In the genomic region with DNA sequence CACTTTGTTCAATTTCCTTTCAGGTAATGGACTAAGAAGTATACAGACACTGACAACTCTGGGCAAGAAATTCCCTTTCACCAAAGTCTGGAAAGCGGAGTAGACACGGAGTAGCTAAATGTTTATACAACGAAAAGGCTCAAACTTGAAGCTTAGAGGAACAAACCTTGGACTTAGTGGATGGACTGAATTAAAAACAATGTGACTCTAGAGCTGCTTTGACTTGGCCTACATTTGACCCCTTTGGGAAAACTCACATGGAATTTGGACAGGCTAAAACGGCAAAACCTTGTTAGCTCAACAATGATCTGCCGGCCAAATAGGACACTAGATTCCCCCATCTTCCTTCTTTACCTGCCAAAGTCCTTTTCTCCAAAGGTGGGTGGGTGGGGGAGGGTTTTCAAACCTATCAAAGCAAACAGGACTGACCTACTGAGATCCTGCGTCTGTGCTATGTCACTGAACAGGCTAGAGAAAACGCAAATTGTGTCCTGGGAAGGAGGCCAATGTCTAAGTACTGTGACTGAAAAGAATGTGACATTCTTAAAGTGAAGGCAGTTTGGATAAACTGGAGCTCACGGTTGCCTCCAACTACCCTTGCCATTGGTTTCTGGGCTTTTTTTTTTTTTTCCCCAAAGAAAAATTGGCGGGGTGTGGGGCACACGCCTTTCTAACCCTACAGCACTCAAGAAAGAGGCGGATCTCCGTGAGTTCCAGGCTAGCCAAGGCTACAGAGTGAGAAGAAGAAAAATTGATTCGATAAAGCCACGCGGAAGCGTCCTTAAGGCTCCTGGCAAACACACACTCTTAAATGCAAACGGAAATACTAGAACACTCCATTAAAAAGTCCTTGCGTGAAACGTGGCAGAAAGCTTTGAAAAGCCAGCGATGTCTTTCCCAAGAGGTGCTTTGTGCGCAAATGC, we compare ENCODE assay signal across 8 mouse cellular contexts. TPM values are rescaled to one million over a fixed set of nuclear protein-coding genes. Genes with fewer than 3 reads are reported as not detected.
DNase-seq lines count a peak whose midpoint lies in the region; ATAC-seq and TF ChIP-seq lines count a peak whose summit lies in the region.

No protein-coding gene starts in this region.

- H3K27me3 ChIP-seq in embryonic facial prominence, embryonic 13.5 days = no peaks in the 10 kb centered on the region
- no peaks in the 10 kb centered on the region for H3K27me3 ChIP-seq in hindbrain, embryonic 16.5 days (replicated peaks; ENCODE audit: control insufficient read depth, insufficient read depth, low read length)
- H3K27me3 ChIP-seq in liver, embryonic 13.5 days = no peaks in the 10 kb centered on the region
- no peaks in the 10 kb centered on the region for H3K27me3 ChIP-seq in small intestine, adult 2 months (ENCODE audit: control insufficient read depth, insufficient read depth, low read length)

- no peak for TF ChIP-seq CTCF in small intestine, adult 2 months (IDR thresholded peaks at IDR 0.05; ENCODE audit: extremely low read depth, insufficient read length, insufficient replicate concordance, low read depth, low read length)

- ATAC-seq in embryonic facial prominence, embryonic 13.5 days (ENCODE audit: insufficient number of reproducible peaks, insufficient read depth, low FRiP score, low TSS enrichment, low read depth) = no peak
- no peak for ATAC-seq in hindbrain, embryonic 16.5 days
- no peak for ATAC-seq in liver, embryonic 13.5 days (ENCODE audit: low read depth)

- no peaks in the 10 kb centered on the region for H3K9me3 ChIP-seq in embryonic facial prominence, embryonic 13.5 days
- no peaks in the 10 kb centered on the region for H3K9me3 ChIP-seq in hindbrain, embryonic 16.5 days (ENCODE audit: control insufficient read depth, low read length)
- no peaks in the 10 kb centered on the region for H3K9me3 ChIP-seq in liver, embryonic 13.5 days (replicated peaks)

- no peak for TF ChIP-seq POLR2A in small intestine, adult 2 months (IDR thresholded peaks at IDR 0.05; ENCODE audit: low read depth, low read length)

- peak overlapping the region; percentile 82 for H3K4me3 ChIP-seq in embryonic facial prominence, embryonic 13.5 days
- peak overlapping the region; percentile 92 for H3K4me3 ChIP-seq in hindbrain, embryonic 16.5 days (ENCODE audit: low read length)
- H3K4me3 ChIP-seq in liver, embryonic 13.5 days (replicated peaks) = peak overlapping the region; percentile 88
- H3K4me3 ChIP-seq in small intestine, adult 2 months (ENCODE audit: low read depth, low read length) = peak overlapping the region; percentile 81

- peak overlapping the region; percentile 94 for H3K27ac ChIP-seq in embryonic facial prominence, embryonic 13.5 days
- H3K27ac ChIP-seq in hindbrain, embryonic 16.5 days (ENCODE audit: low read depth, low read length) = peak overlapping the region; percentile 66
- H3K27ac ChIP-seq in liver, embryonic 13.5 days = peak overlapping the region; percentile 88
- H3K27ac ChIP-seq in small intestine, adult 2 months (ENCODE audit: insufficient read depth, low read depth, low read length) = peak overlapping the region; percentile 81

- WGBS in embryonic facial prominence, embryonic 13.5 days = 13% methylated on average over 21 of the region's 21 CpGs
- WGBS in hindbrain, embryonic 16.5 days = 15% methylated on average over 21 of the region's 21 CpGs
- WGBS in liver, embryonic 13.5 days (ENCODE audit: insufficient replicate concordance) = 21% methylated on average over 21 of the region's 21 CpGs
- 10% methylated on average over 21 of the region's 21 CpGs for WGBS in small intestine, adult 2 months

- peak overlapping the region; percentile 90 for H3K4me2 ChIP-seq in embryonic facial prominence, embryonic 13.5 days
- H3K4me2 ChIP-seq in hindbrain, embryonic 16.5 days (ENCODE audit: low read length) = peak overlapping the region; percentile 92
- H3K4me2 ChIP-seq in liver, embryonic 13.5 days = peak overlapping the region; percentile 98

- peaks cover 28% of the 10 kb centered on the region for H3K4me1 ChIP-seq in embryonic facial prominence, embryonic 13.5 days
- peaks cover 17% of the 10 kb centered on the region for H3K4me1 ChIP-seq in hindbrain, embryonic 16.5 days (ENCODE audit: control insufficient read depth, insufficient read depth, low read depth, low read length)
- peaks cover 71% of the 10 kb centered on the region for H3K4me1 ChIP-seq in liver, embryonic 13.5 days (replicated peaks)
- peaks cover 12% of the 10 kb centered on the region; the same call in 1 of the 2 replicates for H3K4me1 ChIP-seq in small intestine, adult 2 months (ENCODE audit: control insufficient read depth, insufficient read depth, insufficient read length, low read length)

- peak; percentile 48 to 57 for DNase-seq in cerebellum, postnatal 10 days
- no peak for DNase-seq in cerebellum, adult 11 months
- no peak for DNase-seq in liver, embryonic 13.5 days
- DNase-seq in ovary, postnatal 36 days (ENCODE audit: low spot score) = no peak
- DNase-seq in urinary bladder, postnatal 10 days (ENCODE audit: low spot score) = no peak

- peak overlapping the region; percentile 82 for H3K9ac ChIP-seq in embryonic facial prominence, embryonic 13.5 days
- peak overlapping the region; percentile 77 for H3K9ac ChIP-seq in hindbrain, embryonic 16.5 days (ENCODE audit: low read depth, low read length)
- peak overlapping the region; percentile 87 for H3K9ac ChIP-seq in liver, embryonic 13.5 days

- peaks cover 12% of the 10 kb centered on the region; the same call in 1 of the 2 replicates for H3K36me3 ChIP-seq in embryonic facial prominence, embryonic 13.5 days
- H3K36me3 ChIP-seq in hindbrain, embryonic 16.5 days (ENCODE audit: control insufficient read depth, insufficient read depth, low read length) = no peaks in the 10 kb centered on the region
- H3K36me3 ChIP-seq in liver, embryonic 13.5 days = peaks cover 15% of the 10 kb centered on the region
- H3K36me3 ChIP-seq in small intestine, adult 2 months (ENCODE audit: control insufficient read depth, insufficient read depth, low read length) = peaks cover 3% of the 10 kb centered on the region; the same call in 1 of the 2 replicates

RNA-seq across cellular contexts. Expression of a gene that starts 1.0 kb away (rescaled TPM):
- 13.7 and 13.8 TPM in 2 replicates for polyA plus RNA-seq in embryonic facial prominence, embryonic 13.5 days (2015; fragmentation: Nextera tagmentation; extraction: Ambion mirVana)
- polyA plus RNA-seq in hindbrain, embryonic 16.5 days (2015; fragmentation: Nextera tagmentation; extraction: Ambion mirVana) = 4.5 and 6.2 TPM in 2 replicates
- polyA plus RNA-seq in liver, embryonic 13.5 days (2015; fragmentation: Nextera tagmentation; extraction: Ambion mirVana) = 3.3 and 5.2 TPM in 2 replicates
- 24.6 and 44.9 TPM in 2 replicates for polyA plus RNA-seq in small intestine, adult 2 months (2012; rRNA removed)

RNA-seq across cellular contexts. Expression of a gene that starts 1.5 kb away (rescaled TPM):
- 116 and 127 TPM in 2 replicates for polyA plus RNA-seq in embryonic facial prominence, embryonic 13.5 days (2015; fragmentation: Nextera tagmentation; extraction: Ambion mirVana)
- 96.0 and 105 TPM in 2 replicates for polyA plus RNA-seq in hindbrain, embryonic 16.5 days (2015; fragmentation: Nextera tagmentation; extraction: Ambion mirVana)
- 110 and 112 TPM in 2 replicates for polyA plus RNA-seq in liver, embryonic 13.5 days (2015; fragmentation: Nextera tagmentation; extraction: Ambion mirVana)
- polyA plus RNA-seq in small intestine, adult 2 months (2012; rRNA removed) = 17.2 and 33.0 TPM in 2 replicates

Comparison
In these comparisons a context has a peak if more than half of its experiments do, and no peak if none do; other contexts are left out.
1. DNase-seq: peak in cerebellum, postnatal 10 days (2 of 2); none in cerebellum, adult 11 months (single experiment), liver, embryonic 13.5 days (single experiment), ovary, postnatal 36 days (single experiment) and urinary bladder, postnatal 10 days (single experiment).
2. Peak in every context shown above with its lines, with median percentiles within 50 percentile points of each other: H3K27ac ChIP-seq, H3K4me2 ChIP-seq, H3K4me3 ChIP-seq and H3K9ac ChIP-seq.